Mouse (Mus musculus): ENCODE measurements around the gene 4930518I15Rik. TPM values are rescaled to one million over a fixed set of nuclear protein-coding genes. Genes with fewer than 3 reads are reported as not detected.
"Not testable (repeated sequence)": the region's sequence is repeated elsewhere in the genome, so short reads cannot be mapped to it uniquely, and the experiment has no call there.

Gene 4930518I15Rik
- polyA plus RNA-seq, 1 experiment from 2014 or later = 9.9 TPM

- H3K27me3 ChIP-seq (replicated peaks; ENCODE audit: low read depth, poor library complexity, severe bottlenecking); DNase-seq (ENCODE audit: low spot score); H3K4me3 ChIP-seq; H3K27ac ChIP-seq (replicated peaks); H3K9me3 ChIP-seq; H3K4me1 ChIP-seq: not testable (repeated sequence)
- WGBS = 92% methylated on average over 9 of the region's 13 CpGs
- peaks cover 94% of the 10 kb centered on the region for H3K36me3 ChIP-seq (replicated peaks)
Observed at GRCm38 (mm10) chr2:156853584-156853983, 4.2 kb downstream of the 4930518I15Rik start.

GRCm38 (mm10) chr2:156850505-156850904, 7.2 kb downstream of the 4930518I15Rik start:
- H3K36me3 ChIP-seq (replicated peaks) = peaks cover 95% of the 10 kb centered on the region

GRCm38 (mm10) chr2:156848526-156849182, 9.1 kb downstream of the 4930518I15Rik start:
- Histone ChIP-seq H3K4me1 (peaks cover 32% of the 10 kb centered on the region), H3K36me3 (replicated peaks) (peaks cover 94% of the 10 kb centered on the region), H3K27me3 (replicated peaks; ENCODE audit: low read depth, poor library complexity, severe bottlenecking) (no peaks in the 10 kb centered on the region), H3K4me3 (no peak overlapping the region), H3K27ac (replicated peaks) (no peak overlapping the region), H3K9me3 (no peaks in the 10 kb centered on the region)
- 92% methylated on average over 6 of the region's 6 CpGs for WGBS
- no peak for DNase-seq (ENCODE audit: low spot score)

More at GRCm38 (mm10) chr2:156850505-156850904, 7.2 kb downstream of the 4930518I15Rik start:
- Histone ChIP-seq H3K27ac (replicated peaks) (no peak overlapping the region), H3K9me3 (no peaks in the 10 kb centered on the region), H3K27me3 (replicated peaks; ENCODE audit: low read depth, poor library complexity, severe bottlenecking) (no peaks in the 10 kb centered on the region), H3K4me1 (peaks cover 13% of the 10 kb centered on the region), H3K4me3 (no peak overlapping the region)
- 88% methylated on average over 5 of the region's 5 CpGs for WGBS
- no peak for DNase-seq (ENCODE audit: low spot score)

- H3K27me3 ChIP-seq (replicated peaks; ENCODE audit: low read depth, poor library complexity, severe bottlenecking) = no peaks in the 10 kb centered on the region
Observed at GRCm38 (mm10) chr2:156847653-156848052, 10.1 kb downstream of the 4930518I15Rik start.

GRCm38 (mm10) chr2:156844715-156845114, 13.0 kb downstream of the 4930518I15Rik start:
- Histone ChIP-seq H3K9me3 (no peaks in the 10 kb centered on the region), H3K36me3 (replicated peaks) (peaks cover 58% of the 10 kb centered on the region), H3K4me1 (peaks cover 54% of the 10 kb centered on the region), H3K4me3 (peak overlapping the region; percentile 96), H3K27me3 (replicated peaks; ENCODE audit: low read depth, poor library complexity, severe bottlenecking) (no peaks in the 10 kb centered on the region), H3K27ac (replicated peaks) (peak overlapping the region; percentile 63)
- 41% methylated on average over 10 of the region's 10 CpGs for WGBS
- DNase-seq (ENCODE audit: low spot score) = peak; percentile 29

More at GRCm38 (mm10) chr2:156847653-156848052, 10.1 kb downstream of the 4930518I15Rik start:
- Histone ChIP-seq H3K27ac (replicated peaks) (no peak overlapping the region), H3K36me3 (replicated peaks) (peaks cover 87% of the 10 kb centered on the region), H3K9me3 (no peaks in the 10 kb centered on the region), H3K4me1 (peaks cover 42% of the 10 kb centered on the region), H3K4me3 (no peak overlapping the region)
- DNase-seq (ENCODE audit: low spot score) = no peak
- 54% methylated on average over 6 of the region's 6 CpGs for whole genome bisulfite sequencing

- Histone ChIP-seq H3K4me1 (peaks cover 67% of the 10 kb centered on the region), H3K4me3 (peak overlapping the region; percentile 96), H3K9me3 (no peaks in the 10 kb centered on the region), H3K36me3 (replicated peaks) (peaks cover 44% of the 10 kb centered on the region), H3K27me3 (replicated peaks; ENCODE audit: low read depth, poor library complexity, severe bottlenecking) (no peaks in the 10 kb centered on the region), H3K27ac (replicated peaks) (peak overlapping the region; percentile 21; the same call in 1 of the 2 replicates)
- DNase-seq (ENCODE audit: low spot score) = no peak
- 82% methylated on average over 10 of the region's 10 CpGs for WGBS
Observed at GRCm38 (mm10) chr2:156843331-156843730, 14.4 kb downstream of the 4930518I15Rik start.

GRCm38 (mm10) chr2:156842711-156843110, 15.0 kb downstream of the 4930518I15Rik start:
- WGBS = 9% methylated on average over 11 of the region's 11 CpGs
- Histone ChIP-seq H3K4me3 (peak overlapping the region; percentile 96), H3K27me3 (replicated peaks; ENCODE audit: low read depth, poor library complexity, severe bottlenecking) (no peaks in the 10 kb centered on the region), H3K4me1 (peaks cover 68% of the 10 kb centered on the region), H3K9me3 (no peaks in the 10 kb centered on the region), H3K27ac (replicated peaks) (peak overlapping the region; percentile 99), H3K36me3 (replicated peaks) (peaks cover 41% of the 10 kb centered on the region)
- DNase-seq (ENCODE audit: low spot score) = peak; percentile 58

GRCm38 (mm10) chr2:156841841-156842706, 15.7 kb downstream of the 4930518I15Rik start:
- no peaks in the 10 kb centered on the region for H3K9me3 ChIP-seq
- DNase-seq (ENCODE audit: low spot score) = peak; percentile 58
- WGBS = 2% methylated on average over 20 of the region's 20 CpGs
- H3K36me3 ChIP-seq (replicated peaks) = peaks cover 41% of the 10 kb centered on the region
- H3K27me3 ChIP-seq (replicated peaks; ENCODE audit: low read depth, poor library complexity, severe bottlenecking) = no peaks in the 10 kb centered on the region
- peaks cover 64% of the 10 kb centered on the region for H3K4me1 ChIP-seq
- H3K4me3 ChIP-seq = peak overlapping the region; percentile 96
- H3K27ac ChIP-seq (replicated peaks) = peak overlapping the region; percentile 99

GRCm38 (mm10) chr2:156841028-156841840, 16.5 kb downstream of the 4930518I15Rik start:
- Histone ChIP-seq H3K36me3 (replicated peaks) (peaks cover 41% of the 10 kb centered on the region), H3K4me3 (peak overlapping the region; percentile 96), H3K9me3 (no peaks in the 10 kb centered on the region), H3K4me1 (peaks cover 63% of the 10 kb centered on the region), H3K27me3 (replicated peaks; ENCODE audit: low read depth, poor library complexity, severe bottlenecking) (no peaks in the 10 kb centered on the region), H3K27ac (replicated peaks) (peak overlapping the region; percentile 99)
- DNase-seq (ENCODE audit: low spot score) = peak; percentile 73
- WGBS = under 1% methylated on average over 42 of the region's 42 CpGs

- DNase-seq (ENCODE audit: low spot score) = peak; percentile 86
- Histone ChIP-seq H3K27ac (replicated peaks) (peak overlapping the region; percentile 99), H3K27me3 (replicated peaks; ENCODE audit: low read depth, poor library complexity, severe bottlenecking) (no peaks in the 10 kb centered on the region), H3K4me3 (peak overlapping the region; percentile 96), H3K9me3 (no peaks in the 10 kb centered on the region), H3K36me3 (replicated peaks) (peaks cover 41% of the 10 kb centered on the region), H3K4me1 (peaks cover 58% of the 10 kb centered on the region)
- 1% methylated on average over 75 of the region's 79 CpGs for WGBS
Observed at GRCm38 (mm10) chr2:156840301-156841027, 17.3 kb downstream of the 4930518I15Rik start.

- H3K27ac ChIP-seq (replicated peaks) = peak within 1 kb of the TSS; percentile 99
- under 1% methylated on average over 61 of the region's 61 CpGs for WGBS
- H3K4me3 ChIP-seq = peak within 1 kb of the TSS; percentile 96
- peak; percentile 99 for DNase-seq (ENCODE audit: low spot score)
- no peaks in the 10 kb centered on the region for H3K27me3 ChIP-seq (replicated peaks; ENCODE audit: low read depth, poor library complexity, severe bottlenecking)
- no peaks in the 10 kb centered on the region for H3K9me3 ChIP-seq
- H3K36me3 ChIP-seq (replicated peaks) = peaks cover 41% of the 10 kb centered on the region
- H3K4me1 ChIP-seq = peaks cover 49% of the 10 kb centered on the region
Observed at GRCm38 (mm10) chr2:156839319-156840191, 18.2 kb downstream of the 4930518I15Rik start, which contains the start of gene Tgif2. TSS of gene Tgif2 (plus strand) at chr2:156840007.

All from embryonic facial prominence, embryonic 10.5 days (tissue).